Mouse (Mus musculus) stomach, postnatal 0 days (tissue): ENCODE data around the gene Cracr2a.

Experiments used
- CTCF ChIP-seq: IDR thresholded peaks from 2 replicates; pipeline ENCODE4 v1.5.1; 2016; ENCODE audit warnings: antibody characterized with exemption, low read depth, mild to moderate bottlenecking, moderate library complexity
- EP300 ChIP-seq: optimal IDR thresholded peaks from 2 replicates; pipeline ENCODE3; 2016; ENCODE audit warnings: antibody characterized with exemption

- TF ChIP-seq EP300 (no peak), CTCF (no peak)
Measured at GRCm38 (mm10) chr6:127581915-127582314, 20.8 kb downstream of the Cracr2a start.
